Mouse (Mus musculus) lung, embryonic 14.5 days (tissue): Measurements from ENCODE around the gene Nxpe3. TPM values are rescaled to one million over a fixed set of nuclear protein-coding genes. Genes with fewer than 3 reads are reported as not detected.

ENCODE experiments used
- ATAC-seq: fragments of 200-750 bp; cut with Nextera tagmentation; 2 replicates; pipeline ENCODE4 v1.8.0; 2017; ENCODE audit warnings: mild to moderate bottlenecking, moderate TSS enrichment, moderate library complexity; ENCODE audit not compliant: insufficient read depth
- DNase-seq: peaks from one replicate; pipeline ENCODE4 v3.0.0-alpha.2; 2015
- H3K27ac ChIP-seq: fragments of 300-500 bp; sonication (generic); 2 replicates; pipeline ENCODE4 v1.5.1; 2014; ENCODE audit warnings: low read depth, mild to moderate bottlenecking, moderate library complexity
- H3K27me3 ChIP-seq: fragments of 300-500 bp; sonication (generic); 2 replicates; pipeline ENCODE4 v1.6.1; 2014; ENCODE audit warnings: low read length, control low read depth; ENCODE audit not compliant: insufficient read depth
- H3K36me3 ChIP-seq: fragments of 300-500 bp; sonication (generic); 2 replicates; pipeline ENCODE4 v1.6.1; 2014; ENCODE audit warnings: control low read depth; ENCODE audit not compliant: insufficient read depth
- H3K4me1 ChIP-seq: fragments of 300-500 bp; sonication (generic); 2 replicates; pipeline ENCODE4 v1.6.1; 2014; ENCODE audit warnings: antibody characterized with exemption, control low read depth; ENCODE audit not compliant: insufficient read depth
- H3K4me2 ChIP-seq: fragments of 300-500 bp; sonication (generic); 2 replicates; pipeline ENCODE4 v1.6.1; 2014; ENCODE audit warnings: mild to moderate bottlenecking
- H3K4me3 ChIP-seq: fragments of 300-500 bp; sonication (generic); 2 replicates; pipeline ENCODE4 v1.5.1; 2014; ENCODE audit warnings: low read depth, low read length
- H3K9ac ChIP-seq: fragments of 300-500 bp; sonication (generic); 2 replicates; pipeline ENCODE4 v1.6.1; 2014
- H3K9me3 ChIP-seq: fragments of 300-500 bp; sonication (generic); 2 replicates; pipeline ENCODE4 v1.6.1; 2016; ENCODE audit warnings: low read depth, low read length, control low read depth
- CTCF ChIP-seq: IDR thresholded peaks from 2 replicates; pipeline ENCODE4 v1.5.1; 2016; ENCODE audit warnings: antibody characterized with exemption, low read depth
- WGBS: fragments of 180-500 bp; shearing (Covaris S2); extraction: QIAGEN DNeasy Blood & Tissue Kit; methylation state at CpG from one replicate; pipeline ENCODE4 v1.1.7; 2014; 5-methylcytosine and 5-hydroxymethylcytosine counted together
- polyA plus RNA-seq: library from polyadenylated mRNA; unstranded; fragments of >200 nt; fragmentation: Nextera tagmentation; extraction: Ambion mirVana; gene quantifications from 2 replicates; pipeline ENCODE4 v1.2.1, GENCODE M21; 2014

Gene Nxpe3
- polyA plus RNA-seq, 1 experiment from 2014 or later = 1.7 TPM

- H3K4me1 ChIP-seq = no peaks in the 10 kb centered on the region
- no peak overlapping the region for H3K9ac ChIP-seq
Measured at GRCm38 (mm10) chr16:55801629-55802028, 93.5 kb downstream of the Nxpe3 start.

DNA sequence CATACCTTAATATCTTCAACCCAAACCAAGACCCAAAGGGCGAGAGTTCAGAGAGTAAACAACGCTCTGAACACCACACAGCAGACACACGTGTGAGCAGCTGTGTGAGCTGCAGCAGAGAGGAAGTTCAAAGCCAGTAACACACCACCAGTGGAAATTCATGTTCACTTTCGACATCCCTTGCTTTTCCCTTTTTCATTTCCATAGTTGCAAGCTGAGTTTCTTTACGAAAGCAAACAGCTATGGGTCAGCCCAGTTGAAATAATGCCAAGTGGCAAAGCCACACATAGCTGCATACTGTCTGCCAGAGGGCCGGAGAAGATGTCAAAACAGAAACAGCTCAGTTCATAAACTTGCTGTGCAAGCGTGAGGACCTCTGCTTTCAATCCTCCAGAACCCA is 96.2 kb downstream of the Nxpe3 start:
- Histone ChIP-seq H3K27me3 (no peaks in the 10 kb centered on the region), H3K36me3 (no peaks in the 10 kb centered on the region), H3K4me2 (no peak overlapping the region), H3K9me3 (no peaks in the 10 kb centered on the region), H3K4me3 (no peak overlapping the region), H3K27ac (no peak overlapping the region), H3K4me1 (no peaks in the 10 kb centered on the region), H3K9ac (no peak overlapping the region)
- DNase-seq (peak; percentile 84), ATAC-seq (peak; percentile 80)
- TF ChIP-seq CTCF = no peak
- WGBS = 49% methylated on average over 7 of the region's 7 CpGs

More at GRCm38 (mm10) chr16:55801629-55802028, 93.5 kb downstream of the Nxpe3 start:
- WGBS = 38% methylated on average over 1 of the region's 1 CpGs
- ATAC-seq (no peak), DNase-seq (no peak)
- Histone ChIP-seq H3K27me3 (no peaks in the 10 kb centered on the region), H3K36me3 (no peaks in the 10 kb centered on the region), H3K9me3 (no peaks in the 10 kb centered on the region), H3K4me3 (no peak overlapping the region), H3K4me2 (no peak overlapping the region), H3K27ac (no peak overlapping the region)
- TF ChIP-seq CTCF = no peak

DNA sequence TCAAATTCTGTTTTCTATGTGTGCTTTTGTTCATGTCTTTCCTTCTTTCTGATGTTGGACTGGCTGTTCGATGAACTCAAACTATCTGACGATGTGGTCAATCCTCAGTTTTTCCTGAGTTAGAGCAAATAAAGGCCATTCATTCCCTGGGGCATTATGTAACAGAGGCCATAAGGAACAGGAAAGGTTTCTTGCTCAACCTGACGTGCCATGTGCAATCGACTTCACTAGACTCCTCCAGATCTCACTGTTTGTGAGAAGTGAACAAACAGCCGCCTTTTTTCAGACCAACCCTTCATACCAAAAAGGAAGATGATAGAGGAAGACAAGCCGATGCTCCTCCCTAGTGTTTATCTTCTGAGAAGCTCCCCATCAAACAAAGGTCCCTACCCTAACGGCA is 104.8 kb downstream of the Nxpe3 start:
- H3K36me3 ChIP-seq = no peaks in the 10 kb centered on the region
- no peaks in the 10 kb centered on the region for H3K27me3 ChIP-seq
- H3K9ac ChIP-seq = no peak overlapping the region
- no peak overlapping the region for H3K4me3 ChIP-seq
- no peak overlapping the region for H3K27ac ChIP-seq
- ATAC-seq = no peak
- WGBS = 76% methylated on average over 7 of the region's 7 CpGs
- no peak for DNase-seq
- no peak overlapping the region for H3K4me2 ChIP-seq
- no peaks in the 10 kb centered on the region for H3K4me1 ChIP-seq
- H3K9me3 ChIP-seq = 0 out of 2 replicates have a peak, but pooled peaks cover 4% of the 10 kb centered on the region
- TF ChIP-seq CTCF = no peak

Other genes with a start within 250 kb of the Nxpe3 start
- 5.8 and 6.3 TPM in 2 replicates for gene Nfkbiz, start 56.4 kb downstream of the Nxpe3 start, polyA plus RNA-seq
- 11.9 and 14.0 TPM in 2 replicates for gene Cep97, start 39.6 kb upstream of the Nxpe3 start, polyA plus RNA-seq
- 845 and 899 TPM in 2 replicates for gene Rpl24, start 71.0 kb upstream of the Nxpe3 start, polyA plus RNA-seq
- gene Zbtb11, start 78.6 kb upstream of the Nxpe3 start, polyA plus RNA-seq = 21.0 and 22.1 TPM in 2 replicates
- 231 and 252 TPM in 2 replicates for gene Pcnp, start 134.5 kb upstream of the Nxpe3 start, polyA plus RNA-seq
- 27.5 and 30.2 TPM in 2 replicates for gene Trmt10c, start 142.5 kb upstream of the Nxpe3 start, polyA plus RNA-seq
- 29.6 and 30.3 TPM in 2 replicates for gene Senp7, start 153.1 kb upstream of the Nxpe3 start, polyA plus RNA-seq